Mouse (Mus musculus): Measurements from ENCODE around the gene Pga5. TPM values are rescaled to one million over a fixed set of nuclear protein-coding genes. Genes with fewer than 3 reads are reported as not detected.

Pga5 gene
- not detected in 2 replicates for polyA plus RNA-seq (2012; ENCODE audit: insufficient read depth, low replicate concordance)

DNA sequence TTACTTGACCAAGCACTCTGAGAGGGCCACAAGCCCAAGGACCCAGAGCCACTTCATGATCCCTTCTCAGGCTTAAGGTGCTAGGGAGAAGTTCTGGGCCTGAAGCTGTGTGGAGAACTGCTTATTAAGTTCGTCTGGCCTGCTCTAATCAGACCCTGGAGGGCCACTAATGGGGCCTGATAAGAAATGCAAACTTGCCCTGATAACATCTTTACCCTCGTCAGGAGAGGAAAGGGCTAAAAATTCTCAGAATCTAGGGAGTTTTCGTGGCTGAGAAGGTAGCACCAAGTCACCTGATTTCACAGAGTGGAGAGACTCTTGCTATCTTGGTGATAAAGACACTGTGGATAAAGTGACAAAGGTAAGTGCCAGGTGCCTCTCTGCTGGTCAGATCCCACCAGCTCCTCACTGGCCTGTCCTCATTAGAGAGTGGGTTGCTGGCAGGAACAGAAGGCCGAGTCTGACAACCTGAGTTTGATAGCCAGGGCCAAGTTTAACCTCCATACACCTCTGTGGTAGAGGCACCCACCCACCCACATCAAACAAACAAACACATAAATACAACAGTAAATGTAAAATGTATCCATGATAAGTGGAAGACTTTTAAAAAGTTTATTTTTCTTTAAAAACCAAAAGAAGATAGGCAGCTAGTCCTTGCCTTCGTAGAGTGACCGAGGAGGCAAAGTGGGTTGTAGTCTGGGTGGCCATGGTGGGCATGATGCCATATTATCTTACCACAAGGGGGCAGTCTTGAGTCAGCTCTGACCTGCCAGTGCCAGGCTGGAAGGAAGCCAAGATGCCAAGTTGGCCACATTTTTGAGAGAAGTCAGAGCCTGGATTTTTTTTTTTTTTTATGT, at the start of gene Pga5:
Gene Pga5 (minus strand): TSS at position 157 of the 857 bp plus-strand sequence.
- TF ChIP-seq GATA1 (IDR thresholded peaks at IDR 0.05; ENCODE audit: borderline replicate concordance, low read length), result no peak
- no peak for TF ChIP-seq FLI1 (IDR thresholded peaks at IDR 0.05; ENCODE audit: low read length)
- Histone ChIP-seq H3K4me3 (replicated peaks) (no peak within 1 kb of the TSS), H3K4me1 (peaks cover 22% of the 10 kb centered on the region), H3K36me3 (replicated peaks; ENCODE audit: low read length) (no peaks in the 10 kb centered on the region), H3K9me3 (no peaks in the 10 kb centered on the region), H3K27me3 (replicated peaks) (peaks cover 37% of the 10 kb centered on the region)

- no peak overlapping the region for H3K4me3 ChIP-seq (replicated peaks)
- peaks cover 68% of the 10 kb centered on the region for H3K27me3 ChIP-seq (replicated peaks)
- H3K36me3 ChIP-seq (replicated peaks; ENCODE audit: low read length), result no peaks in the 10 kb centered on the region
- TF ChIP-seq FLI1 (IDR thresholded peaks at IDR 0.05; ENCODE audit: low read length) (no peak), GATA1 (IDR thresholded peaks at IDR 0.05; ENCODE audit: borderline replicate concordance, low read length) (no peak)
- peaks cover 18% of the 10 kb centered on the region for H3K4me1 ChIP-seq
- H3K9me3 ChIP-seq, result no peaks in the 10 kb centered on the region
These were observed 46.9 kb upstream of the Pga5 start for GRCm38 (mm10) chr19:10724629-10725363.

DNA sequence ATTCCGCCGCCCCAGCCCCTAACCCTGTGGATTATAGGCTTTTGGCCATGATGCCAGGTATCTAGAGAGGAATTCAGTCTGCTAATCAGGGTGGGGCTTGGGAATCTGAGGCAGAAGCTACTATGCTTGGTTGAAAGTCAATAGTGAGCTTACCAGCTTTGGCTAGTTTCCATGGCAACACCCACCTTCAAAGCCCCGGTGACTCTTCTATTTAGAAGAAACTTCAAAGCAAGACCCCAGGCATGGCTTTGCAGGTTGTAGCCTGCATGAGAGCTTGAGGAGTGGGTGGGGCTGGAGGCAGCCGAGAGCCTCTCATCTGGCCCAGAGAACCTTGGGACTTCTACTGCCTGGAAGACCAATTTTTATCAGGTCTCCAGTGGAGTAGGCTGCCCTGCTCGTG, 45.8 kb upstream of the Pga5 start:
- TF ChIP-seq FLI1 (IDR thresholded peaks at IDR 0.05; ENCODE audit: low read length), result no peak
- no peak for TF ChIP-seq GATA1 (IDR thresholded peaks at IDR 0.05; ENCODE audit: borderline replicate concordance, low read length)
- H3K27me3 ChIP-seq (replicated peaks), result peaks cover 60% of the 10 kb centered on the region
- no peaks in the 10 kb centered on the region for H3K9me3 ChIP-seq
- H3K4me1 ChIP-seq, result peaks cover 19% of the 10 kb centered on the region
- no peak overlapping the region for H3K4me3 ChIP-seq (replicated peaks)
- H3K36me3 ChIP-seq (replicated peaks; ENCODE audit: low read length), result no peaks in the 10 kb centered on the region

- Histone ChIP-seq H3K4me3 (replicated peaks) (no peak overlapping the region), H3K36me3 (replicated peaks; ENCODE audit: low read length) (no peaks in the 10 kb centered on the region), H3K27me3 (replicated peaks) (peaks cover 58% of the 10 kb centered on the region), H3K9me3 (no peaks in the 10 kb centered on the region), H3K4me1 (peaks cover 23% of the 10 kb centered on the region)
- no peak for TF ChIP-seq FLI1 (IDR thresholded peaks at IDR 0.05; ENCODE audit: low read length)
These were observed 45.2 kb upstream of the Pga5 start for GRCm38 (mm10) chr19:10723084-10723483.

DNA sequence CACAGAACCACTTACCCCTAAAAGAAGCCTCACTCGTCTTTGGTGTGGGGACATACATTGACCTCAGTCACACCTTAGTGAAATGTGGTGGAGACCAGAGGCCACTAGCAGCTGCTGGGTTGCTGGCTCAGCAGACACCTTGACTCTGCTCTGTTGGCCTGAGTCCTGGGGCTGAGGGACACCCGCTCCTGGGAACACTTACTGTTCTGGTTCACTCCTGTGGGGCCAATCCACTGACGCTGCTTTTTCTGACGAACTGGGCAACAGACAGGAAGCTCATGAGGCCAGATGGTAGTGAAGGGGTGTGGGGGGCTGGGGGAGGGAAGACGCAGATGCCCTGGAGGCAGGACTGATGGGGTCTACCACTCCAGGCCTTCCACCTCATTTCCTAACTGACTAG, 43.2 kb upstream of the Pga5 start:
- Histone ChIP-seq H3K4me1 (peaks cover 23% of the 10 kb centered on the region), H3K4me3 (replicated peaks) (no peak overlapping the region), H3K36me3 (replicated peaks; ENCODE audit: low read length) (no peaks in the 10 kb centered on the region), H3K27me3 (replicated peaks) (peaks cover 48% of the 10 kb centered on the region), H3K9me3 (no peaks in the 10 kb centered on the region)
- TF ChIP-seq FLI1 (IDR thresholded peaks at IDR 0.05; ENCODE audit: low read length) (no peak), GATA1 (IDR thresholded peaks at IDR 0.05; ENCODE audit: borderline replicate concordance, low read length) (no peak)

DNA sequence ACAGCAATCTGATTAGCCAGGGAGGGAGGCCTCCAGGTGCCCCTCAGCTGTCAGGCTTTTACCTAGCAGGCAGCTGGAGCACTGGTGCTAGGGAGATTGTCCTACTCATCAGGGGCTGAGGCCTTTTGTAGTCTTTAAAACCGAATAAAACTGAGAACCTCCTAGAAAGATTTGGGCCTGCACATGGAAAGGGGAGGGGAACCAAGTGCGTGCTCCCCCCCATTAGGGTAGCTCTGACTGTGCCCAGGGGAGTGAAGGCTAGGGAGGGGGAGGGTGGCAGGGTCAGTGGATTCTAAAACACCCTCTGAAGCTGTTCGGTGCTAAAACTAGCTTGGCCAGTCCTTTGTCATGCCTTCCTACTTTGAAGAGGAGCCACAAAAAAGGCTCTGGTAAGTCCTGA, 42.7 kb upstream of the Pga5 start:
- no peak for TF ChIP-seq FLI1 (IDR thresholded peaks at IDR 0.05; ENCODE audit: low read length)
- TF ChIP-seq GATA1 (IDR thresholded peaks at IDR 0.05; ENCODE audit: borderline replicate concordance, low read length), result no peak
- no peak overlapping the region for H3K4me3 ChIP-seq (replicated peaks)

DNA sequence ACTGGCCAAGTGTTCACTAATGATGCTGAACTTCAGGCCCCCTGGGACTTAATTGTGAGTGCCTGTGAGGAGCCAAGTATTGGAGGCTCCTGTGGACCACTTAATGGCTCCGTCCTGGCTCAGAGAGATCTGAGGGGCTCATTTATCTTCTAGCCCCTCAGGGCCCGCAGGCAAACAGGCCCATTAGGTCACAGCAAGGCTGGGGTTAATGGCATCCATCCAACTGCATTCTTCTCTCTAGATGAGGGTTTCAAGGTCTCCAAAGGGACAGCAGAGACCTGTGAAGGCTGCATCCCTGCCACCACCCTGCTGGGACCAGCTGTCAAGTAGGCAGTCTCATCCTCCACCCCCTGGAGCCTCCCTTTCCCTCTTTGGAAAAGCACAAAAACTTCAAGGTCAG, 41.9 kb upstream of the Pga5 start:
- Histone ChIP-seq H3K4me3 (replicated peaks) (no peak overlapping the region), H3K4me1 (peaks cover 23% of the 10 kb centered on the region), H3K36me3 (replicated peaks; ENCODE audit: low read length) (no peaks in the 10 kb centered on the region), H3K27me3 (replicated peaks) (peaks cover 36% of the 10 kb centered on the region), H3K9me3 (no peaks in the 10 kb centered on the region)
- TF ChIP-seq FLI1 (IDR thresholded peaks at IDR 0.05; ENCODE audit: low read length), result no peak
- no peak for TF ChIP-seq GATA1 (IDR thresholded peaks at IDR 0.05; ENCODE audit: borderline replicate concordance, low read length)

More for the DNA sequence above, 42.7 kb upstream of the Pga5 start:
- no peaks in the 10 kb centered on the region for H3K36me3 ChIP-seq (replicated peaks; ENCODE audit: low read length)
- H3K27me3 ChIP-seq (replicated peaks), result peaks cover 43% of the 10 kb centered on the region
- peaks cover 23% of the 10 kb centered on the region for H3K4me1 ChIP-seq
- no peaks in the 10 kb centered on the region for H3K9me3 ChIP-seq

- Histone ChIP-seq H3K4me1 (peaks cover 23% of the 10 kb centered on the region), H3K27me3 (replicated peaks) (peaks cover 22% of the 10 kb centered on the region), H3K36me3 (replicated peaks; ENCODE audit: low read length) (peaks cover 14% of the 10 kb centered on the region), H3K4me3 (replicated peaks) (no peak overlapping the region), H3K9me3 (no peaks in the 10 kb centered on the region)
- TF ChIP-seq GATA1 (IDR thresholded peaks at IDR 0.05; ENCODE audit: borderline replicate concordance, low read length), result no peak
- TF ChIP-seq FLI1 (IDR thresholded peaks at IDR 0.05; ENCODE audit: low read length), result no peak
These were observed 40.4 kb upstream of the Pga5 start for GRCm38 (mm10) chr19:10718251-10718775.

- Histone ChIP-seq H3K4me3 (replicated peaks) (no peak overlapping the region), H3K9me3 (no peaks in the 10 kb centered on the region), H3K27me3 (replicated peaks) (peaks cover 4% of the 10 kb centered on the region), H3K4me1 (peaks cover 11% of the 10 kb centered on the region), H3K36me3 (replicated peaks; ENCODE audit: low read length) (peaks cover 42% of the 10 kb centered on the region)
- TF ChIP-seq FLI1 (IDR thresholded peaks at IDR 0.05; ENCODE audit: low read length), result no peak
These were observed 37.6 kb upstream of the Pga5 start for GRCm38 (mm10) chr19:10715476-10715875.
